Mouse (Mus musculus) limb, embryonic 14.5 days (tissue): ENCODE measurements at regions not wholly inside any gene's neighbourhood (a gene's known extent, or its start where the extent isn't known, plus 50 kb on each side); places are given as distances from the start of the nearest gene placed in this dataset.

ENCODE experiments used
- ATAC-seq: fragments of 200-750 bp; cut with Nextera tagmentation; 2 replicates; pipeline ENCODE4 v1.8.0; 2017; ENCODE audit warnings: low read depth, moderate number of reproducible peaks, moderate TSS enrichment; ENCODE audit not compliant: low FRiP score
- DNase-seq: peaks from one replicate; pipeline ENCODE4 v3.0.0-alpha.2; 2015; ENCODE audit warnings: low spot score
- H3K27ac ChIP-seq: fragments of 300-500 bp; sonication (generic); replicated peaks from 2 replicates; pipeline ENCODE4 v1.5.1; 2014; ENCODE audit warnings: low read depth, mild to moderate bottlenecking, low read length, moderate library complexity, mixed read lengths
- H3K27me3 ChIP-seq: fragments of 300-500 bp; sonication (generic); 2 replicates; pipeline ENCODE4 v1.6.1; 2014; ENCODE audit warnings: low read length, mixed read lengths; ENCODE audit not compliant: control insufficient read depth, insufficient read depth
- H3K36me3 ChIP-seq: fragments of 300-500 bp; sonication (generic); 2 replicates; pipeline ENCODE4 v1.6.1; 2014; ENCODE audit warnings: mild to moderate bottlenecking, low read length, moderate library complexity, mixed read lengths; ENCODE audit not compliant: control insufficient read depth, insufficient read depth
- H3K4me1 ChIP-seq: fragments of 300-500 bp; sonication (generic); 2 replicates; pipeline ENCODE4 v1.6.1; 2014; ENCODE audit warnings: antibody characterized with exemption, low read length, mixed read lengths; ENCODE audit not compliant: control insufficient read depth, insufficient read depth
- H3K4me2 ChIP-seq: fragments of 300-500 bp; sonication (generic); replicated peaks from 2 replicates; pipeline ENCODE4 v1.6.1; 2014; ENCODE audit warnings: low read depth, mild to moderate bottlenecking, low read length, moderate library complexity; ENCODE audit not compliant: severe bottlenecking
- H3K4me3 ChIP-seq: fragments of 300-500 bp; sonication (generic); replicated peaks from 2 replicates; pipeline ENCODE4 v1.5.1; 2014; ENCODE audit warnings: low read length
- H3K9ac ChIP-seq: fragments of 300-500 bp; sonication (generic); 2 replicates; pipeline ENCODE4 v1.6.1; 2014; ENCODE audit warnings: mild to moderate bottlenecking, low read depth, low read length, moderate library complexity; ENCODE audit not compliant: severe bottlenecking
- H3K9me3 ChIP-seq: fragments of 300-500 bp; sonication (generic); 2 replicates; pipeline ENCODE4 v1.6.1; 2016; ENCODE audit warnings: low read length; ENCODE audit not compliant: control insufficient read depth
- POLR2A ChIP-seq: fragments of 200-500 bp; IDR thresholded peaks from 2 replicates; pipeline ENCODE4 v1.8.0; 2012; ENCODE audit warnings: inconsistent platforms, mild to moderate bottlenecking, moderate library complexity, borderline replicate concordance; ENCODE audit not compliant: insufficient read depth, insufficient read length; ENCODE audit errors: extremely low read depth
- WGBS: fragments of 180-500 bp; shearing (Covaris S2); extraction: QIAGEN DNeasy Blood & Tissue Kit; methylation state at CpG from one replicate; pipeline ENCODE4 v1.1.7; 2014; 5-methylcytosine and 5-hydroxymethylcytosine counted together

GRCm38 (mm10) chr3:101224091-101224490 lies 63.6 kb downstream of the Cd2 start:
- Histone ChIP-seq H3K36me3 (no peaks in the 10 kb centered on the region), H3K4me3 (no peak overlapping the region), H3K9ac (no peak overlapping the region), H3K27ac (no peak overlapping the region), H3K4me1 (no peaks in the 10 kb centered on the region), H3K27me3 (no peaks in the 10 kb centered on the region), H3K4me2 (no peak overlapping the region), H3K9me3 (no peaks in the 10 kb centered on the region)
- TF ChIP-seq POLR2A, result no peak
- WGBS, result 75% methylated on average over 7 of the region's 7 CpGs
- no peak for DNase-seq
- no peak for ATAC-seq

- no peaks in the 10 kb centered on the region for H3K4me1 ChIP-seq
- no peak for TF ChIP-seq POLR2A
- H3K4me3 ChIP-seq, result no peak overlapping the region
- ATAC-seq, result no peak
- H3K9ac ChIP-seq, result no peak overlapping the region
- no peaks in the 10 kb centered on the region for H3K27me3 ChIP-seq
- 95% methylated on average over 2 of the region's 2 CpGs for WGBS
- no peaks in the 10 kb centered on the region for H3K9me3 ChIP-seq
- no peak for DNase-seq
- H3K36me3 ChIP-seq, result no peaks in the 10 kb centered on the region
- H3K27ac ChIP-seq, result no peak overlapping the region
- H3K4me2 ChIP-seq, result no peak overlapping the region
Measured at GRCm38 (mm10) chr3:101219897-101220296, 67.8 kb downstream of the Cd2 start.

GRCm38 (mm10) chr3:101216711-101217110 lies 71.0 kb downstream of the Cd2 start:
- no peaks in the 10 kb centered on the region for H3K36me3 ChIP-seq
- H3K27ac ChIP-seq, result no peak overlapping the region
- H3K4me2 ChIP-seq, result no peak overlapping the region
- peaks cover 20% of the 10 kb centered on the region for H3K4me1 ChIP-seq
- no peak overlapping the region for H3K4me3 ChIP-seq
- no peak overlapping the region for H3K9ac ChIP-seq
- no peaks in the 10 kb centered on the region for H3K9me3 ChIP-seq
- no peak for TF ChIP-seq POLR2A
- WGBS, result 78% methylated on average over 13 of the region's 13 CpGs
- DNase-seq, result no peak
- ATAC-seq, result no peak
- H3K27me3 ChIP-seq, result no peaks in the 10 kb centered on the region

GRCm38 (mm10) chr3:101213212-101213562 lies 74.6 kb downstream of the Cd2 start:
- Histone ChIP-seq H3K9ac (no peak overlapping the region), H3K36me3 (no peaks in the 10 kb centered on the region), H3K27me3 (no peaks in the 10 kb centered on the region), H3K9me3 (no peaks in the 10 kb centered on the region), H3K4me2 (peak overlapping the region; percentile 18; the same call in 1 of the 2 replicates), H3K4me1 (peaks cover 22% of the 10 kb centered on the region), H3K4me3 (no peak overlapping the region), H3K27ac (peak overlapping the region; percentile 75; the same call in 1 of the 2 replicates)
- ATAC-seq (peak; percentile 7; the same call in 1 of the 2 replicates), DNase-seq (no peak)
- WGBS, result 41% methylated on average over 4 of the region's 4 CpGs
- TF ChIP-seq POLR2A, result no peak

- H3K9ac ChIP-seq, result peak overlapping the region; percentile 17; the same call in 1 of the 2 replicates
- no peak overlapping the region for H3K4me3 ChIP-seq
- ATAC-seq, result peak; percentile 85
- WGBS, result 9% methylated on average over 12 of the region's 12 CpGs
- H3K4me1 ChIP-seq, result peaks cover 22% of the 10 kb centered on the region
- no peaks in the 10 kb centered on the region for H3K27me3 ChIP-seq
- H3K27ac ChIP-seq, result peak overlapping the region; percentile 75
- no peaks in the 10 kb centered on the region for H3K9me3 ChIP-seq
- no peaks in the 10 kb centered on the region for H3K36me3 ChIP-seq
- DNase-seq, result peak; percentile 67
- H3K4me2 ChIP-seq, result peak overlapping the region; percentile 18
- no peak for TF ChIP-seq POLR2A
Measured at GRCm38 (mm10) chr3:101212403-101213211, 75.1 kb downstream of the Cd2 start.
